Mouse (Mus musculus) embryonic facial prominence, embryonic 10.5 days (tissue): ENCODE measurements around the gene Alk. TPM values are rescaled to one million over a fixed set of nuclear protein-coding genes. Genes with fewer than 3 reads are reported as not detected.

Source experiments
- DNase-seq: peaks from one replicate; pipeline ENCODE4 v3.0.0-alpha.2; 2017; ENCODE audit warnings: low spot score
- H3K27ac ChIP-seq: fragments of 300-500 bp; sonication (generic); replicated peaks from 2 replicates; pipeline ENCODE4 v1.5.1; 2016; ENCODE audit warnings: mild to moderate bottlenecking
- H3K27me3 ChIP-seq: fragments of 300-500 bp; sonication (generic); replicated peaks from 2 replicates; pipeline ENCODE4 v1.6.1; 2016; ENCODE audit warnings: low read depth, mild to moderate bottlenecking; ENCODE audit not compliant: poor library complexity, severe bottlenecking
- H3K36me3 ChIP-seq: fragments of 300-500 bp; sonication (generic); replicated peaks from 2 replicates; pipeline ENCODE4 v1.6.1; 2016; ENCODE audit warnings: mild to moderate bottlenecking, moderate library complexity
- H3K4me1 ChIP-seq: fragments of 300-500 bp; sonication (generic); 2 replicates; pipeline ENCODE4 v1.6.1; 2016
- H3K4me3 ChIP-seq: fragments of 300-500 bp; sonication (generic); 2 replicates; pipeline ENCODE4 v1.5.1; 2016; ENCODE audit warnings: mild to moderate bottlenecking, moderate library complexity
- H3K9me3 ChIP-seq: fragments of 300-500 bp; sonication (generic); 2 replicates; pipeline ENCODE4 v1.6.1; 2016; ENCODE audit warnings: mild to moderate bottlenecking
- WGBS: fragments of 180-500 bp; shearing (Covaris S2); methylation state at CpG from one replicate; pipeline ENCODE4 v1.1.7; 2016; 5-methylcytosine and 5-hydroxymethylcytosine counted together
- polyA plus RNA-seq: library from polyadenylated mRNA; unstranded; fragments of >200 nt; fragmentation: Nextera tagmentation; extraction: Ambion mirVana; gene quantifications from 2 replicates; pipeline ENCODE4 v1.2.1, GENCODE M21; 2016

The Alk gene
- polyA plus RNA-seq, 1 experiment from 2014 or later: 0.40 TPM

GRCm38 (mm10) chr17:71988736-71989569 lies 615.5 kb downstream of the Alk start:
- 61% methylated on average over 9 of the region's 9 CpGs for WGBS
- H3K4me3 ChIP-seq: no peak overlapping the region
- H3K9me3 ChIP-seq: no peaks in the 10 kb centered on the region
- 0 out of 2 replicates have a peak overlapping the region, but pooled peaks have one; percentile 4 for H3K27ac ChIP-seq
- no peaks in the 10 kb centered on the region for H3K27me3 ChIP-seq
- no peaks in the 10 kb centered on the region for H3K36me3 ChIP-seq
- no peak for DNase-seq
- peaks cover 29% of the 10 kb centered on the region for H3K4me1 ChIP-seq

GRCm38 (mm10) chr17:71986998-71987397 lies 617.4 kb downstream of the Alk start:
- Histone ChIP-seq H3K4me3 (no peak overlapping the region), H3K27ac (no peak overlapping the region), H3K36me3 (no peaks in the 10 kb centered on the region), H3K9me3 (no peaks in the 10 kb centered on the region), H3K4me1 (peaks cover 29% of the 10 kb centered on the region), H3K27me3 (no peaks in the 10 kb centered on the region)
- no peak for DNase-seq
- WGBS: 59% methylated on average over 8 of the region's 8 CpGs

GRCm38 (mm10) chr17:71986456-71986855 lies 618.0 kb downstream of the Alk start:
- H3K27ac ChIP-seq: peak overlapping the region; percentile 35; the same call in 1 of the 2 replicates
- WGBS: 49% methylated on average over 9 of the region's 9 CpGs
- no peaks in the 10 kb centered on the region for H3K36me3 ChIP-seq
- H3K4me3 ChIP-seq: no peak overlapping the region
- no peaks in the 10 kb centered on the region for H3K9me3 ChIP-seq
- peaks cover 31% of the 10 kb centered on the region for H3K4me1 ChIP-seq
- H3K27me3 ChIP-seq: no peaks in the 10 kb centered on the region
- DNase-seq: no peak

- Histone ChIP-seq H3K36me3 (no peaks in the 10 kb centered on the region), H3K9me3 (no peaks in the 10 kb centered on the region), H3K27ac (peak overlapping the region; percentile 51), H3K27me3 (no peaks in the 10 kb centered on the region), H3K4me1 (peaks cover 16% of the 10 kb centered on the region), H3K4me3 (no peak overlapping the region)
- WGBS: 73% methylated on average over 4 of the region's 4 CpGs
- DNase-seq: no peak
These were observed 623.2 kb downstream of the Alk start for GRCm38 (mm10) chr17:71981177-71981576.

- Histone ChIP-seq H3K9me3 (no peaks in the 10 kb centered on the region), H3K27me3 (no peaks in the 10 kb centered on the region), H3K36me3 (no peaks in the 10 kb centered on the region), H3K4me1 (peaks cover 15% of the 10 kb centered on the region), H3K4me3 (no peak overlapping the region), H3K27ac (peak overlapping the region; percentile 54)
- DNase-seq: peak; percentile 53
- 31% methylated on average over 3 of the region's 3 CpGs for WGBS
These were observed 623.8 kb downstream of the Alk start for GRCm38 (mm10) chr17:71980518-71981145.

- WGBS: 87% methylated on average over 8 of the region's 8 CpGs
- Histone ChIP-seq H3K36me3 (no peaks in the 10 kb centered on the region), H3K4me1 (peaks cover 15% of the 10 kb centered on the region), H3K9me3 (no peaks in the 10 kb centered on the region), H3K27me3 (no peaks in the 10 kb centered on the region), H3K4me3 (no peak overlapping the region), H3K27ac (no peak overlapping the region; the same call in 1 of the 2 replicates)
- no peak for DNase-seq
These were observed 625.3 kb downstream of the Alk start for GRCm38 (mm10) chr17:71979137-71979536.

- H3K4me3 ChIP-seq: no peak overlapping the region
- H3K36me3 ChIP-seq: no peaks in the 10 kb centered on the region
- H3K27ac ChIP-seq: no peak overlapping the region
- H3K27me3 ChIP-seq: no peaks in the 10 kb centered on the region
- 88% methylated on average over 4 of the region's 4 CpGs for WGBS
- DNase-seq: no peak
- H3K4me1 ChIP-seq: peaks cover 15% of the 10 kb centered on the region
- no peaks in the 10 kb centered on the region for H3K9me3 ChIP-seq
These were observed 627.8 kb downstream of the Alk start for GRCm38 (mm10) chr17:71976661-71977060.

GRCm38 (mm10) chr17:71973704-71974103 lies 630.7 kb downstream of the Alk start:
- WGBS: 65% methylated on average over 7 of the region's 7 CpGs
- no peak overlapping the region for H3K4me3 ChIP-seq
- no peaks in the 10 kb centered on the region for H3K9me3 ChIP-seq
- no peaks in the 10 kb centered on the region for H3K36me3 ChIP-seq
- DNase-seq: no peak
- H3K27me3 ChIP-seq: no peaks in the 10 kb centered on the region
- H3K27ac ChIP-seq: no peak overlapping the region
- H3K4me1 ChIP-seq: no peaks in the 10 kb centered on the region

GRCm38 (mm10) chr17:71967356-71967755 lies 637.1 kb downstream of the Alk start:
- Histone ChIP-seq H3K36me3 (no peaks in the 10 kb centered on the region), H3K27me3 (peaks cover 9% of the 10 kb centered on the region; the same call in 1 of the 2 replicates), H3K27ac (no peak overlapping the region), H3K4me3 (no peak overlapping the region), H3K9me3 (no peaks in the 10 kb centered on the region), H3K4me1 (peaks cover 34% of the 10 kb centered on the region)
- WGBS: 81% methylated on average over 12 of the region's 12 CpGs
- no peak for DNase-seq

GRCm38 (mm10) chr17:71965733-71966606 lies 638.5 kb downstream of the Alk start:
- no peak overlapping the region for H3K27ac ChIP-seq
- peaks cover 9% of the 10 kb centered on the region; the same call in 1 of the 2 replicates for H3K27me3 ChIP-seq
- WGBS: 79% methylated on average over 9 of the region's 9 CpGs
- no peak for DNase-seq
- H3K9me3 ChIP-seq: no peaks in the 10 kb centered on the region
- no peak overlapping the region for H3K4me3 ChIP-seq
- peaks cover 45% of the 10 kb centered on the region for H3K4me1 ChIP-seq
- no peaks in the 10 kb centered on the region for H3K36me3 ChIP-seq

GRCm38 (mm10) chr17:71964610-71965009 lies 639.8 kb downstream of the Alk start:
- Histone ChIP-seq H3K27ac (no peak overlapping the region), H3K36me3 (no peaks in the 10 kb centered on the region), H3K4me1 (peaks cover 45% of the 10 kb centered on the region), H3K9me3 (no peaks in the 10 kb centered on the region), H3K27me3 (peaks cover 9% of the 10 kb centered on the region; the same call in 1 of the 2 replicates), H3K4me3 (no peak overlapping the region)
- WGBS: 61% methylated on average over 11 of the region's 11 CpGs
- DNase-seq: no peak

GRCm38 (mm10) chr17:71962746-71963145 lies 641.7 kb downstream of the Alk start:
- Histone ChIP-seq H3K27ac (no peak overlapping the region), H3K36me3 (no peaks in the 10 kb centered on the region), H3K4me1 (peaks cover 45% of the 10 kb centered on the region), H3K4me3 (no peak overlapping the region), H3K9me3 (no peaks in the 10 kb centered on the region), H3K27me3 (peaks cover 9% of the 10 kb centered on the region; the same call in 1 of the 2 replicates)
- DNase-seq: peak; percentile 75
- 59% methylated on average over 9 of the region's 9 CpGs for WGBS
